Mouse (Mus musculus): ENCODE measurements around the gene Cbx3. TPM values are rescaled to one million over a fixed set of nuclear protein-coding genes. Genes with fewer than 3 reads are reported as not detected.

Cbx3 gene
- polyA plus RNA-seq, 1 experiment from 2014 or later: 169 TPM

GRCm38 (mm10) chr6:51508750-51509648 lies 38.8 kb downstream of the Cbx3 start:
- peak; percentile 43; the same call in 1 of the 2 replicates for ATAC-seq (ENCODE audit: low read depth)
- H3K4me1 ChIP-seq (ENCODE audit: control insufficient read depth, low read depth, low read length): no peaks in the 10 kb centered on the region
- H3K9ac ChIP-seq (ENCODE audit: low read depth, low read length): no peak overlapping the region
- peak overlapping the region; percentile 22 for H3K4me2 ChIP-seq (ENCODE audit: low read depth, low read length)
- no peak overlapping the region for H3K27ac ChIP-seq (ENCODE audit: low read length)
- WGBS (ENCODE audit: insufficient replicate concordance): 18% methylated on average over 18 of the region's 18 CpGs
- H3K27me3 ChIP-seq (ENCODE audit: control insufficient read depth, insufficient read depth, low read depth, low read length): no peaks in the 10 kb centered on the region
- H3K36me3 ChIP-seq (ENCODE audit: control insufficient read depth, insufficient read depth): no peaks in the 10 kb centered on the region
- H3K4me3 ChIP-seq (ENCODE audit: low read depth, low read length): no peak overlapping the region
- H3K9me3 ChIP-seq (replicated peaks; ENCODE audit: control insufficient read depth, low read length): no peaks in the 10 kb centered on the region

GRCm38 (mm10) chr6:51510094-51510493 lies 39.9 kb downstream of the Cbx3 start:
- Histone ChIP-seq H3K4me2 (ENCODE audit: low read depth, low read length) (no peak overlapping the region), H3K4me3 (ENCODE audit: low read depth, low read length) (no peak overlapping the region), H3K27me3 (ENCODE audit: control insufficient read depth, insufficient read depth, low read depth, low read length) (no peaks in the 10 kb centered on the region), H3K27ac (ENCODE audit: low read length) (no peak overlapping the region), H3K4me1 (ENCODE audit: control insufficient read depth, low read depth, low read length) (no peaks in the 10 kb centered on the region), H3K9me3 (replicated peaks; ENCODE audit: control insufficient read depth, low read length) (no peaks in the 10 kb centered on the region), H3K9ac (ENCODE audit: low read depth, low read length) (no peak overlapping the region), H3K36me3 (ENCODE audit: control insufficient read depth, insufficient read depth) (no peaks in the 10 kb centered on the region)
- ATAC-seq (ENCODE audit: low read depth): no peak
- 14% methylated on average over 5 of the region's 5 CpGs for WGBS (ENCODE audit: insufficient replicate concordance)

- Histone ChIP-seq H3K9ac (ENCODE audit: low read depth, low read length) (no peak overlapping the region), H3K27ac (ENCODE audit: low read length) (no peak overlapping the region), H3K4me3 (ENCODE audit: low read depth, low read length) (no peak overlapping the region), H3K27me3 (ENCODE audit: control insufficient read depth, insufficient read depth, low read depth, low read length) (no peaks in the 10 kb centered on the region), H3K4me1 (ENCODE audit: control insufficient read depth, low read depth, low read length) (no peaks in the 10 kb centered on the region), H3K9me3 (replicated peaks; ENCODE audit: control insufficient read depth, low read length) (no peaks in the 10 kb centered on the region), H3K4me2 (ENCODE audit: low read depth, low read length) (no peak overlapping the region), H3K36me3 (ENCODE audit: control insufficient read depth, insufficient read depth) (no peaks in the 10 kb centered on the region)
- no peak for ATAC-seq (ENCODE audit: low read depth)
- 42% methylated on average over 1 of the region's 1 CpGs for WGBS (ENCODE audit: insufficient replicate concordance)
These were observed 40.8 kb downstream of the Cbx3 start for GRCm38 (mm10) chr6:51510946-51511345.

GRCm38 (mm10) chr6:51513745-51514144 lies 43.6 kb downstream of the Cbx3 start:
- H3K9ac ChIP-seq (ENCODE audit: low read depth, low read length): no peak overlapping the region
- no peak overlapping the region for H3K27ac ChIP-seq (ENCODE audit: low read length)
- no peak overlapping the region for H3K4me3 ChIP-seq (ENCODE audit: low read depth, low read length)
- no peaks in the 10 kb centered on the region for H3K4me1 ChIP-seq (ENCODE audit: control insufficient read depth, low read depth, low read length)
- 60% methylated on average over 3 of the region's 3 CpGs for WGBS (ENCODE audit: insufficient replicate concordance)
- no peaks in the 10 kb centered on the region for H3K9me3 ChIP-seq (replicated peaks; ENCODE audit: control insufficient read depth, low read length)
- no peak for ATAC-seq (ENCODE audit: low read depth)
- no peak overlapping the region for H3K4me2 ChIP-seq (ENCODE audit: low read depth, low read length)
- no peaks in the 10 kb centered on the region for H3K27me3 ChIP-seq (ENCODE audit: control insufficient read depth, insufficient read depth, low read depth, low read length)
- H3K36me3 ChIP-seq (ENCODE audit: control insufficient read depth, insufficient read depth): no peaks in the 10 kb centered on the region

- Histone ChIP-seq H3K27me3 (ENCODE audit: control insufficient read depth, insufficient read depth, low read depth, low read length) (no peaks in the 10 kb centered on the region), H3K4me3 (ENCODE audit: low read depth, low read length) (no peak overlapping the region), H3K9ac (ENCODE audit: low read depth, low read length) (no peak overlapping the region), H3K36me3 (ENCODE audit: control insufficient read depth, insufficient read depth) (no peaks in the 10 kb centered on the region), H3K27ac (ENCODE audit: low read length) (no peak overlapping the region), H3K4me2 (ENCODE audit: low read depth, low read length) (no peak overlapping the region), H3K9me3 (replicated peaks; ENCODE audit: control insufficient read depth, low read length) (no peaks in the 10 kb centered on the region), H3K4me1 (ENCODE audit: control insufficient read depth, low read depth, low read length) (no peaks in the 10 kb centered on the region)
- WGBS (ENCODE audit: insufficient replicate concordance): 68% methylated on average over 7 of the region's 7 CpGs
- no peak for ATAC-seq (ENCODE audit: low read depth)
These were observed 44.7 kb downstream of the Cbx3 start for GRCm38 (mm10) chr6:51514860-51515259.

- Histone ChIP-seq H3K4me1 (ENCODE audit: control insufficient read depth, low read depth, low read length) (peaks cover 2% of the 10 kb centered on the region; the same call in 1 of the 2 replicates), H3K4me3 (ENCODE audit: low read depth, low read length) (peak overlapping the region; percentile 61), H3K9me3 (replicated peaks; ENCODE audit: control insufficient read depth, low read length) (no peaks in the 10 kb centered on the region), H3K36me3 (ENCODE audit: control insufficient read depth, insufficient read depth) (no peaks in the 10 kb centered on the region), H3K9ac (ENCODE audit: low read depth, low read length) (no peak overlapping the region), H3K27ac (ENCODE audit: low read length) (no peak overlapping the region), H3K4me2 (ENCODE audit: low read depth, low read length) (peak overlapping the region; percentile 57), H3K27me3 (ENCODE audit: control insufficient read depth, insufficient read depth, low read depth, low read length) (peaks cover 9% of the 10 kb centered on the region)
- no peak for ATAC-seq (ENCODE audit: low read depth)
- 24% methylated on average over 5 of the region's 5 CpGs for WGBS (ENCODE audit: insufficient replicate concordance)
These were observed 53.1 kb downstream of the Cbx3 start for GRCm38 (mm10) chr6:51523310-51523709.

- ATAC-seq (ENCODE audit: low read depth): 0 out of 2 replicates have a peak, but pooled peaks have one; percentile 30
- no peak within 1 kb of the TSS; the same call in 1 of the 2 replicates for H3K27ac ChIP-seq (ENCODE audit: low read length)
- no peaks in the 10 kb centered on the region for H3K9me3 ChIP-seq (replicated peaks; ENCODE audit: control insufficient read depth, low read length)
- WGBS (ENCODE audit: insufficient replicate concordance): under 1% methylated on average over 32 of the region's 47 CpGs
- no peaks in the 10 kb centered on the region for H3K36me3 ChIP-seq (ENCODE audit: control insufficient read depth, insufficient read depth)
- peak within 1 kb of the TSS; percentile 44 for H3K9ac ChIP-seq (ENCODE audit: low read depth, low read length)
- H3K4me2 ChIP-seq (ENCODE audit: low read depth, low read length): peak within 1 kb of the TSS; percentile 57
- peaks cover 2% of the 10 kb centered on the region; the same call in 1 of the 2 replicates for H3K4me1 ChIP-seq (ENCODE audit: control insufficient read depth, low read depth, low read length)
- peak within 1 kb of the TSS; percentile 61 for H3K4me3 ChIP-seq (ENCODE audit: low read depth, low read length)
- peaks cover 9% of the 10 kb centered on the region for H3K27me3 ChIP-seq (ENCODE audit: control insufficient read depth, insufficient read depth, low read depth, low read length)
These were observed 53.7 kb downstream of the Cbx3 start, which contains the start of gene Snx10 for GRCm38 (mm10) chr6:51523807-51524320. Gene Snx10 (plus strand): TSS chr6:51523901.

- H3K9ac ChIP-seq (ENCODE audit: low read depth, low read length): peak overlapping the region; percentile 44
- no peak overlapping the region; the same call in 1 of the 2 replicates for H3K27ac ChIP-seq (ENCODE audit: low read length)
- no peak for ATAC-seq (ENCODE audit: low read depth)
These were observed 54.3 kb downstream of the Cbx3 start for GRCm38 (mm10) chr6:51524321-51524931.

More at GRCm38 (mm10) chr6:51524321-51524931, 54.3 kb downstream of the Cbx3 start:
- Histone ChIP-seq H3K36me3 (ENCODE audit: control insufficient read depth, insufficient read depth) (no peaks in the 10 kb centered on the region), H3K27me3 (ENCODE audit: control insufficient read depth, insufficient read depth, low read depth, low read length) (peaks cover 9% of the 10 kb centered on the region), H3K9me3 (replicated peaks; ENCODE audit: control insufficient read depth, low read length) (no peaks in the 10 kb centered on the region), H3K4me3 (ENCODE audit: low read depth, low read length) (peak overlapping the region; percentile 61), H3K4me1 (ENCODE audit: control insufficient read depth, low read depth, low read length) (peaks cover 2% of the 10 kb centered on the region; the same call in 1 of the 2 replicates), H3K4me2 (ENCODE audit: low read depth, low read length) (peak overlapping the region; percentile 57)
- under 1% methylated on average over 21 of the region's 21 CpGs for WGBS (ENCODE audit: insufficient replicate concordance)

Measured in liver, embryonic 16.5 days (tissue).